Mouse (Mus musculus) forebrain, embryonic 10.5 days (tissue): ENCODE measurements around the gene Senp3. TPM values are rescaled to one million over a fixed set of nuclear protein-coding genes. Genes with fewer than 3 reads are reported as not detected.
A peak's percentile ranks its signal among the peaks of the same experiment; 100 is the strongest.
"Not testable (repeated sequence)": the region's sequence is repeated elsewhere in the genome, so short reads cannot be mapped to it uniquely, and the experiment has no call there.

Experiments
- DNase-seq: peaks from one replicate; pipeline ENCODE4 v3.0.0-alpha.2; 2017; ENCODE audit warnings: low spot score; ENCODE audit errors: extremely low spot score
- H3K27ac ChIP-seq: fragments of 300-500 bp; sonication (generic); 2 replicates; pipeline ENCODE4 v1.5.1; 2016; ENCODE audit warnings: mild to moderate bottlenecking
- H3K27me3 ChIP-seq: fragments of 300-500 bp; sonication (generic); 2 replicates; pipeline ENCODE4 v1.6.1; 2016; ENCODE audit warnings: mild to moderate bottlenecking; ENCODE audit not compliant: poor library complexity, severe bottlenecking
- H3K36me3 ChIP-seq: fragments of 300-500 bp; sonication (generic); replicated peaks from 2 replicates; pipeline ENCODE4 v1.6.1; 2016; ENCODE audit warnings: mild to moderate bottlenecking, moderate library complexity
- H3K4me1 ChIP-seq: fragments of 300-500 bp; sonication (generic); 2 replicates; pipeline ENCODE4 v1.6.1; 2016
- H3K4me3 ChIP-seq: fragments of 300-500 bp; sonication (generic); 2 replicates; pipeline ENCODE4 v1.5.1; 2016; ENCODE audit warnings: mild to moderate bottlenecking, moderate library complexity
- H3K9me3 ChIP-seq: fragments of 300-500 bp; sonication (generic); 2 replicates; pipeline ENCODE4 v1.6.1; 2016; ENCODE audit warnings: mild to moderate bottlenecking, moderate library complexity
- WGBS: fragments of 180-500 bp; shearing (Covaris S2); methylation state at CpG from one replicate; pipeline ENCODE4 v1.1.7; 2016; 5-methylcytosine and 5-hydroxymethylcytosine counted together
- polyA plus RNA-seq: library from polyadenylated mRNA; unstranded; fragments of >200 nt; fragmentation: Nextera tagmentation; extraction: Ambion mirVana; gene quantifications from 2 replicates; pipeline ENCODE4 v1.2.1, GENCODE M21; 2016

Gene Senp3
- polyA plus RNA-seq, 1 experiment from 2014 or later, result 128 TPM

DNA sequence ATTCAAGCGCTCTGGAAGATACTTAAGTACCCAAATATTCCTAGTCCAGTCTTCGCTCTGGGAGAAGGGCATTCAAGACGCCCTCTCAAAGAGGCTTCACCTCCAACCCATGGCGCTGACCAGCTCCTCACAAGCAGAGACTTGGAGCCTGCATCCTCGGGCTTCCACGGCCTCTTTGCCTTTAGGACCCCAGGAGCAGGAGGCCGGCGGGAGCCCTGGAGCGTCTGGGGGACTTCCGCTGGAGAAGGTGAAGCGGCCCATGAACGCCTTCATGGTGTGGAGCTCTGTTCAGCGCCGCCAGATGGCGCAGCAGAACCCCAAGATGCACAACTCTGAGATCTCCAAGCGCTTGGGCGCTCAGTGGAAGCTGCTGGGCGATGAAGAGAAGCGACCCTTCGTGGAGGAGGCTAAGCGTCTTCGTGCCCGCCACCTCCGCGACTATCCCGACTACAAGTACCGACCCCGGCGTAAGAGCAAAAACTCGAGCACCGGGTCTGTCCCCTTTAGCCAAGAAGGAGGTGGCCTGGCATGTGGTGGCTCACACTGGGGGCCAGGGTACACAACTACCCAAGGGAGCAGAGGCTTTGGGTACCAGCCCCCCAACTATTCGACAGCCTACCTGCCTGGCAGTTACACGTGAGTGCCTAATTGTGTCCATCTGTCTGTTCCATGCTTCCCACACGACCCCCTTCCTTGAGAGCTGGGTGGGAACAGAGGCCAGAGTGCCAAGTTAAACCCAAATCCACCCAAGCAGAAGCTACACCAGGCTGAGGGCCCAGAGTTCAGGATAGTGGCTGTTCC is 26.4 kb downstream of the Senp3 start, which contains the start of gene Sox15:
Sox15 (plus strand) TSS at position 51 of the 801 bp plus-strand sequence.
- Histone ChIP-seq H3K9me3 (no peaks in the 10 kb centered on the region), H3K27ac (peak within 1 kb of the TSS; percentile 56; the same call in 1 of the 2 replicates), H3K4me1 (peaks cover 42% of the 10 kb centered on the region), H3K4me3 (peak within 1 kb of the TSS; percentile 29), H3K27me3 (no peaks in the 10 kb centered on the region), H3K36me3 (peaks cover 97% of the 10 kb centered on the region)
- DNase-seq, result peak; percentile 77
- 26% methylated on average over 34 of the region's 34 CpGs for WGBS

DNA sequence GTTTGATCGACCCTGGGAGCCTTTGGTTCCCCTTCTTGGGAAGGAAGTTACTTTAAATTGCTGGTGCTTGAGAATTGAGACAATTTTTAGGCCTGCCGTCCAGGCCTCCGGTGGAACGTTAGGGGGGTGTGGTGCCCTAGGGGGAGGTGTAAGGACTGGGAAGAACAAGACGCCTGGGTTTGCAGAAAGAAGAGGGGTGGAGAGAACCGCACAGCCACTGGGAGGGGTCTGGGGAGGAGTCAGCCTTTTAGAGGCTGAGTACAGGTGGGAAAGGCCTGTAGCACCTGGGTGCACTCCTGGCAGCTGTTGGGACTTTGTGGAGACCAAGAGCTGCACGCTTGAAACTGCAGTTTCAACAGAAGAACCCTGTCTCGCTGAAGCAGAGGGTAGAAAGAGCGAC is 27.1 kb downstream of the Senp3 start:
- H3K4me3 ChIP-seq, result peak overlapping the region; percentile 29
- H3K36me3 ChIP-seq, result peaks cover 97% of the 10 kb centered on the region
- H3K27me3 ChIP-seq, result no peaks in the 10 kb centered on the region
- no peak for DNase-seq
- 0 out of 2 replicates have a peak overlapping the region, but pooled peaks have one; percentile 56 for H3K27ac ChIP-seq
- peaks cover 42% of the 10 kb centered on the region for H3K4me1 ChIP-seq
- 50% methylated on average over 9 of the region's 9 CpGs for WGBS
- no peaks in the 10 kb centered on the region for H3K9me3 ChIP-seq

- Histone ChIP-seq H3K27ac (0 out of 2 replicates have a peak overlapping the region, but pooled peaks have one; percentile 3), H3K4me3 (no peak overlapping the region), H3K36me3 (peaks cover 97% of the 10 kb centered on the region), H3K9me3 (no peaks in the 10 kb centered on the region), H3K4me1 (peaks cover 39% of the 10 kb centered on the region), H3K27me3 (no peaks in the 10 kb centered on the region)
- DNase-seq, result no peak
- WGBS, result 74% methylated on average over 5 of the region's 5 CpGs
These were observed 28.5 kb downstream of the Senp3 start for GRCm38 (mm10) chr11:69653399-69653798.

DNA sequence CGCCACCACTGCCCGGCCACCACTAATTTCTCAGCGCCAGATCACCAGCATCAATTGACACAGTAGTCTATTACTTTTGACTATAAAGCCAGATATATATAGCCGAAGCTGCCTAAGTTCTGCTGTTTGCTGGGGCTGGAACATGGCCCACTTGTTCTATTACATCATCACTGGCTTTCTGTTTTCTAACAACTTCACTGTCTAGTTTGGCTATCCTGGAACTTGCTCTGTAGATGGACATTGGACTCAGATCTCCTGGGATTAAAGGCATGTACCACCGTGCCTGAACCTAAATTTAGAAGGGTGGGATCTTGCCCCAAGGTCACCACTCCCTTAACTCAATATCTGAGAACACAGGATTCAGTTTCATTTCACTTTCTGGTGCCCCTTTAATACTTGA is 36.0 kb downstream of the Senp3 start:
- Histone ChIP-seq H3K4me1 (no peaks in the 10 kb centered on the region), H3K4me3 (no peak overlapping the region), H3K27ac (no peak overlapping the region), H3K9me3 (no peaks in the 10 kb centered on the region), H3K27me3 (no peaks in the 10 kb centered on the region), H3K36me3 (peaks cover 99% of the 10 kb centered on the region)
- DNase-seq, result no peak
- WGBS, result 94% methylated on average over 5 of the region's 5 CpGs

DNA sequence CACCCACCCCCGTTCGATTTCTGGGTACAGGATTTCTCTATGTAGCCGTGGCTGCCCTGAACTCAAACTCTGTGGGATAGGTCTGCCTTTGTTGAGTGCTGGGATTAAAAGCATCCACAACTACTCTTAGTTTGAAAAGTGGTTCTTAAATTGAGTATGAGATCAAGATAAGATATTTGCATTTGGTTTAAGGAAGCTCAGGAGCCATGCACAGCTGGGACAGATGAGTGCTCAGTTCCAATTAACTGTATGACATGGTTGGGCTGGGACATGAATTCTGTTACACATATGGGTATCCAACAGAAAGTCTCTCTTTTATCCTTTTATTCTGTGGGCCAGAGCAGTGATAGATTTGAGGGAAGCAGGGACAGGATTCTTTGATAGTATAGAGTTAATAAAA is 46.4 kb downstream of the Senp3 start:
- peak overlapping the region; percentile 18; the same call in 1 of the 2 replicates for H3K4me3 ChIP-seq
- 91% methylated on average over 3 of the region's 3 CpGs for WGBS
- no peaks in the 10 kb centered on the region for H3K9me3 ChIP-seq

DNA sequence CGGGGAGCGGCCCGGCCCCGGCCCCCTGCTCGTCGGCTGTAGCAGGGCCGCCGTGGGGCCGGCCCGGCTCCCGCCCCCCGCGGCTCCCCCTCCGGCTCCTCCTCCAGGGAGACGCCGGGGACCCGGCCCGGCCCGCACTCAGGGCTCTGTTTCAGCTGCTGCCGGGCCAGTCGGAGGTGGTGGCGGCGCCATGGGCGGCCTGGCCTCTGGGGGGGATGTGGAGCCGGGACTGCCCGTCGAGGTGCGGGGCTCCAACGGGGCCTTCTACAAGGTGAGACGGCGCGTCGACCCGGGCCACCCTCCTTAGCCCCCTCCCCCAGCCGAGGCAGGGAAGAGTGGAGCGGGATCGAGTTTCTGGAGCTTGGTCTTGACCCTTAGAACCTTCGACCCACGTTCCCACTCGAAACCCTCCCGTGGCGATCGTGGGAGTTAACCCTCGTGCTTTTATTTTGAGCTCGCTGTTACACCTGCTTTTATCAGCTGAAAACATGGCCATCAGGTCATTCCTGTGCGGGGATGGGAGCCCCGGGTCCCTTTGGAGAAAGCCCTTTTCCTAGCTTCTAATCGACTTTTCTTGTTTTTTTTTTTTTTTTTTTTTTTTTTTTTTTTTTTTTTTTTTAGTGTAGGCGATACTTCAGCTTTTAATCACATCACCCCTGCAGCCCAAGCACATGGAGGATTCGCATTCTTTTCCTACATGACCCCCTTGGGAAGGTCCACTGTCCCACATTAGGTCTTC is 48.6 kb downstream of the Senp3 start:
- H3K36me3 ChIP-seq, result peaks cover 30% of the 10 kb centered on the region
- no peaks in the 10 kb centered on the region for H3K27me3 ChIP-seq
- peak overlapping the region; percentile 99 for H3K27ac ChIP-seq
- WGBS, result under 1% methylated on average over 49 of the region's 50 CpGs
- H3K4me1 ChIP-seq, result peaks cover 33% of the 10 kb centered on the region
- peak overlapping the region; percentile 99 for H3K4me3 ChIP-seq
- no peak for DNase-seq
- no peaks in the 10 kb centered on the region for H3K9me3 ChIP-seq

More for the DNA sequence above, 46.4 kb downstream of the Senp3 start:
- H3K27me3 ChIP-seq, result no peaks in the 10 kb centered on the region
- peaks cover 33% of the 10 kb centered on the region for H3K4me1 ChIP-seq
- no peak for DNase-seq
- peaks cover 51% of the 10 kb centered on the region for H3K36me3 ChIP-seq
- H3K27ac ChIP-seq, result no peak overlapping the region

DNA sequence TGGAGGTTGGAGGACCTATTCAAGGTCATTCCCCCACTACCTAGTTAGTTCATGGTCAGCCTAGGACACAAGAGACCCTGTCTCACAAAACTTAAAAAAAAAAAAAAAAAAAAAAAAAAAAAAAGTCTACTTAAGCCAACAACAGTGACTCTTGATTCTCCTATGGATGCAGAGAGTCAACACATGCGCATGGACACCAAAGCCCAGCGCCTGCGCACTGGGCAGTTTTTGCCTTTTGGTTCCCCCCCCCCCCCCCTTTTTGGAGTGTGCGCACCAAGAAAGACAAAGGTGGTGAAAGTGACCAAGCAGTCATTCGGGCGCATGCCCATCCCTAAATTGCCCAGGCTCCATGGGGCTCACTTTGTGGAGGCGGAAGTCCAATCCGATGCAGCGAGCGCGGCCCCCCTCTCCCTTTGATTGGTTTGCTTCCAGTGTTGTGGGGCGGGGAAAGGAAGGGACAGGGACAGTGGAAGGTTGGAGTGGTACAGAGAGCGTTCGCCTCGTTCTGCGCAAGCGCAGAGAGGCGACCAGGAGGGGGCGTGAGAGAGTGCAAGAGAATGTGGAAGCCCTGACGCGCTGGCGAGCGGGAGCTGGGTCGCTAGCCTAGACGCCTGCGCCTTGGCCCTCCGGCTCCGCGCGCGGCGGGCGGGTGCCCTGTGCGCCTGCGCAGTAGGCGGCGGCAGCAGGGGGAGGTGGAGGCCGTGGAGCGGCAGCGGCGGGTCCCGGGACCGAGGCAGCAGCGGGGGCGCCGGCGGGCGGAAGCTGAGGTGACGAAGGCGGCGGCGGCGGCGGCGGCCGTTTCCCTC is 49.4 kb downstream of the Senp3 start, which contains the start of gene Fxr2:
Fxr2 (plus strand) TSS at position 707 of the 806 bp plus-strand sequence.
- DNase-seq, result peak; percentile 100
- H3K36me3 ChIP-seq, result peaks cover 22% of the 10 kb centered on the region
- WGBS, result under 1% methylated on average over 49 of the region's 56 CpGs
- no peaks in the 10 kb centered on the region for H3K9me3 ChIP-seq
- no peaks in the 10 kb centered on the region for H3K27me3 ChIP-seq
- peak within 1 kb of the TSS; percentile 99 for H3K4me3 ChIP-seq
- peak within 1 kb of the TSS; percentile 99 for H3K27ac ChIP-seq
- H3K4me1 ChIP-seq, result peaks cover 33% of the 10 kb centered on the region

GRCm38 (mm10) chr11:69629802-69630201 is 52.1 kb downstream of the Senp3 start:
- Histone ChIP-seq H3K27ac (no peak overlapping the region), H3K4me3 (no peak overlapping the region; the same call in 1 of the 2 replicates), H3K9me3 (no peaks in the 10 kb centered on the region), H3K36me3 (no peaks in the 10 kb centered on the region; the same call in 1 of the 2 replicates), H3K4me1 (peaks cover 23% of the 10 kb centered on the region), H3K27me3 (no peaks in the 10 kb centered on the region)
- DNase-seq, result no peak
- WGBS, result 70% methylated on average over 1 of the region's 1 CpGs

GRCm38 (mm10) chr11:69628286-69628685 is 53.6 kb downstream of the Senp3 start:
- Histone ChIP-seq H3K4me1 (peaks cover 10% of the 10 kb centered on the region), H3K36me3 (0 out of 2 replicates have a peak, but pooled peaks cover under 1% of the 10 kb centered on the region), H3K4me3 (no peak overlapping the region), H3K27me3 (no peaks in the 10 kb centered on the region), H3K9me3 (no peaks in the 10 kb centered on the region), H3K27ac (no peak overlapping the region)
- peak; percentile 79 for DNase-seq
- WGBS, result 35% methylated on average over 6 of the region's 6 CpGs

- DNase-seq, H3K36me3 ChIP-seq, H3K27ac ChIP-seq, H3K4me3 ChIP-seq, H3K27me3 ChIP-seq, H3K9me3 ChIP-seq: not testable (repeated sequence)
- H3K4me1 ChIP-seq, result peaks cover 23% of the 10 kb centered on the region
- WGBS, result 87% methylated on average over 2 of the region's 2 CpGs
These were observed 57.5 kb downstream of the Senp3 start for GRCm38 (mm10) chr11:69624339-69624738.
